Mouse (Mus musculus): ENCODE measurements around the gene Cdk5rap2.

GRCm38 (mm10) chr4:70399074-70399473 lies 11.2 kb downstream of the Cdk5rap2 start:
- TF ChIP-seq CTCF (IDR thresholded peaks at IDR 0.05; ENCODE audit: low read depth, low read length), result no peak
- TF ChIP-seq POLR2A (IDR thresholded peaks at IDR 0.05; ENCODE audit: borderline replicate concordance, low read depth, low read length), result no peak
